Mouse (Mus musculus): ENCODE data around the gene Gm15114. TPM values are rescaled to one million over a fixed set of nuclear protein-coding genes. Genes with fewer than 3 reads are reported as not detected.
"Not testable (repeated sequence)": the region's sequence is repeated elsewhere in the genome, so short reads cannot be mapped to it uniquely, and the experiment has no call there.

The Gm15114 gene
- polyA plus RNA-seq (2015; fragmentation: Nextera tagmentation; extraction: Ambion mirVana) = not detected in 2 replicates

DNA sequence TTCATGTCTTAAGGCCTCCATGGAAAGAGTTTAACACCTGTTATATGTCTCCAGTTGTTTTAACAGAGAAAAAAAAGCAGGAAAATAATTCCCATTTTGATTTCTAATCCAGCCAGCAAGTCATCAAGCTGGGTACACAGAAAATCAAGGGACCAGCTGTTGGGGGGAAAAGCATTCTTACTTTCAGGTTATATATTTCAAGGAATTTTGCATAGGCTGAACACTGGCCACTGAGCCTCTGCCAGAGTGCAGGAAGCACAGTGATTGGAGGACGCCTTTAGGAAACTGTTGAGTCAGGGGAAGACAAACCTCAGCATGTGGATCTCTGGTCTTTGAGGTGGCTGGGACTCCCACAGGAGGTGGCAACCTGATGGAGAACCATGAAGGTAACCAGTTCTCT, at the start of gene Gm15114:
TSS of gene Gm15114 (plus strand) at position 301 of the 400 bp plus-strand sequence.
- ATAC-seq (ENCODE audit: low FRiP score, low read depth); H3K36me3 ChIP-seq; H3K27ac ChIP-seq (replicated peaks); H3K4me2 ChIP-seq; H3K9me3 ChIP-seq; H3K4me1 ChIP-seq (replicated peaks); H3K9ac ChIP-seq; H3K27me3 ChIP-seq; H3K4me3 ChIP-seq: not testable (repeated sequence)
- no CpG with 5 or more reads among the region's 1 CpGs for WGBS

Other genes starting within 250 kb of the Gm15114 start
- not detected in 2 replicates for gene Gm8334, start 126.2 kb downstream of the Gm15114 start, polyA plus RNA-seq (2015; fragmentation: Nextera tagmentation; extraction: Ambion mirVana)
- gene Gm15127, start 174.6 kb downstream of the Gm15114 start, polyA plus RNA-seq (2015; fragmentation: Nextera tagmentation; extraction: Ambion mirVana) = not detected in 2 replicates

Measured in hindbrain, embryonic 15.5 days (tissue).